Mouse (Mus musculus) neural tube, embryonic 13.5 days (tissue): ENCODE data around the gene Evi2. TPM values are rescaled to one million over a fixed set of nuclear protein-coding genes. Genes with fewer than 3 reads are reported as not detected.
A peak's percentile ranks its signal among the peaks of the same experiment; 100 is the strongest.

Experiments
- ATAC-seq: fragments of 200-750 bp; cut with Nextera tagmentation; 2 replicates; pipeline ENCODE4 v1.8.0; 2017; ENCODE audit warnings: low read depth, mild to moderate bottlenecking, moderate TSS enrichment, moderate library complexity
- H3K27ac ChIP-seq: fragments of 300-500 bp; sonication (generic); replicated peaks from 2 replicates; pipeline ENCODE4 v1.5.1; 2015; ENCODE audit warnings: moderate library complexity, mild to moderate bottlenecking, inconsistent platforms
- H3K27me3 ChIP-seq: fragments of 300-500 bp; sonication (generic); 2 replicates; pipeline ENCODE4 v1.6.1; 2015; ENCODE audit warnings: mild to moderate bottlenecking, inconsistent platforms
- H3K36me3 ChIP-seq: fragments of 300-500 bp; sonication (generic); 2 replicates; pipeline ENCODE4 v1.6.1; 2015; ENCODE audit warnings: mild to moderate bottlenecking, inconsistent platforms
- H3K4me1 ChIP-seq: fragments of 300-500 bp; sonication (generic); replicated peaks from 2 replicates; pipeline ENCODE4 v1.6.1; 2015; ENCODE audit warnings: inconsistent platforms
- H3K4me2 ChIP-seq: fragments of 300-500 bp; sonication (generic); 2 replicates; pipeline ENCODE4 v1.6.1; 2015; ENCODE audit warnings: inconsistent platforms, mild to moderate bottlenecking, moderate library complexity
- H3K4me3 ChIP-seq: fragments of 300-500 bp; sonication (generic); 2 replicates; pipeline ENCODE4 v1.5.1; 2015; ENCODE audit warnings: mild to moderate bottlenecking, inconsistent platforms
- H3K9ac ChIP-seq: fragments of 300-500 bp; sonication (generic); 2 replicates; pipeline ENCODE4 v1.6.1; 2015; ENCODE audit warnings: moderate library complexity, mild to moderate bottlenecking, inconsistent platforms
- H3K9me3 ChIP-seq: fragments of 300-500 bp; sonication (generic); 2 replicates; pipeline ENCODE4 v1.6.1; 2016; ENCODE audit warnings: inconsistent platforms
- WGBS: fragments of 180-500 bp; shearing (Covaris S2); methylation state at CpG from one replicate; pipeline ENCODE4 v1.1.7; 2015; 5-methylcytosine and 5-hydroxymethylcytosine counted together
- polyA plus RNA-seq: library from polyadenylated mRNA; unstranded; fragments of >200 nt; fragmentation: Nextera tagmentation; extraction: Ambion mirVana; gene quantifications from 2 replicates; pipeline ENCODE4 v1.2.1, GENCODE M21; 2015

Gene Evi2
- polyA plus RNA-seq, 1 experiment from 2014 or later = 0.63 TPM

- no peak overlapping the region for H3K4me3 ChIP-seq
- no peak overlapping the region for H3K4me2 ChIP-seq
- no peak overlapping the region for H3K27ac ChIP-seq
- H3K9me3 ChIP-seq = no peaks in the 10 kb centered on the region
- H3K36me3 ChIP-seq = 0 out of 2 replicates have a peak, but pooled peaks cover 6% of the 10 kb centered on the region
- H3K4me1 ChIP-seq = no peaks in the 10 kb centered on the region
- no peaks in the 10 kb centered on the region for H3K27me3 ChIP-seq
- H3K9ac ChIP-seq = no peak overlapping the region
- WGBS = 82% methylated on average over 1 of the region's 1 CpGs
- no peak for ATAC-seq
Measured at GRCm38 (mm10) chr11:79522944-79523343, 7.4 kb downstream of the Evi2 start.

- no peaks in the 10 kb centered on the region for H3K9me3 ChIP-seq
- ATAC-seq = no peak
- H3K36me3 ChIP-seq = 0 out of 2 replicates have a peak, but pooled peaks cover 5% of the 10 kb centered on the region
Measured at GRCm38 (mm10) chr11:79521930-79522329, 8.5 kb downstream of the Evi2 start.

GRCm38 (mm10) chr11:79520772-79521171, 9.6 kb downstream of the Evi2 start:
- Histone ChIP-seq H3K27me3 (no peaks in the 10 kb centered on the region), H3K4me3 (no peak overlapping the region), H3K27ac (no peak overlapping the region), H3K36me3 (0 out of 2 replicates have a peak, but pooled peaks cover 5% of the 10 kb centered on the region), H3K9ac (no peak overlapping the region), H3K4me1 (no peaks in the 10 kb centered on the region), H3K4me2 (no peak overlapping the region), H3K9me3 (no peaks in the 10 kb centered on the region)
- ATAC-seq = no peak

More at GRCm38 (mm10) chr11:79521930-79522329, 8.5 kb downstream of the Evi2 start:
- Histone ChIP-seq H3K27me3 (no peaks in the 10 kb centered on the region), H3K4me1 (no peaks in the 10 kb centered on the region), H3K9ac (no peak overlapping the region), H3K4me3 (no peak overlapping the region), H3K27ac (no peak overlapping the region), H3K4me2 (no peak overlapping the region)

- Histone ChIP-seq H3K9me3 (no peaks in the 10 kb centered on the region), H3K4me3 (no peak overlapping the region), H3K4me2 (no peak overlapping the region), H3K36me3 (peaks cover 9% of the 10 kb centered on the region; the same call in 1 of the 2 replicates), H3K27ac (no peak overlapping the region), H3K27me3 (no peaks in the 10 kb centered on the region), H3K9ac (no peak overlapping the region), H3K4me1 (no peaks in the 10 kb centered on the region)
- WGBS = 85% methylated on average over 1 of the region's 1 CpGs
- ATAC-seq = no peak
Measured at GRCm38 (mm10) chr11:79519878-79520291, 10.5 kb downstream of the Evi2 start.

- Histone ChIP-seq H3K9ac (no peak overlapping the region), H3K27me3 (no peaks in the 10 kb centered on the region), H3K4me2 (no peak overlapping the region), H3K4me1 (no peaks in the 10 kb centered on the region), H3K36me3 (peaks cover 9% of the 10 kb centered on the region; the same call in 1 of the 2 replicates), H3K27ac (no peak overlapping the region), H3K9me3 (no peaks in the 10 kb centered on the region), H3K4me3 (no peak overlapping the region)
- 89% methylated on average over 6 of the region's 6 CpGs for WGBS
- no peak for ATAC-seq
Measured at GRCm38 (mm10) chr11:79519299-79519698, 11.1 kb downstream of the Evi2 start.

GRCm38 (mm10) chr11:79515798-79516197, 14.6 kb downstream of the Evi2 start:
- Histone ChIP-seq H3K36me3 (peaks cover 4% of the 10 kb centered on the region; the same call in 1 of the 2 replicates), H3K27ac (no peak overlapping the region), H3K4me3 (no peak overlapping the region), H3K9ac (no peak overlapping the region), H3K27me3 (no peaks in the 10 kb centered on the region), H3K4me2 (no peak overlapping the region), H3K4me1 (no peaks in the 10 kb centered on the region), H3K9me3 (no peaks in the 10 kb centered on the region)
- 99% methylated on average over 2 of the region's 2 CpGs for WGBS
- ATAC-seq = no peak

- no peak for ATAC-seq
Measured at GRCm38 (mm10) chr11:79515331-79515730, 15.1 kb downstream of the Evi2 start.

GRCm38 (mm10) chr11:79511970-79512369, 18.4 kb downstream of the Evi2 start:
- H3K4me1 ChIP-seq = no peaks in the 10 kb centered on the region
- no peak overlapping the region for H3K4me3 ChIP-seq
- no peaks in the 10 kb centered on the region for H3K9me3 ChIP-seq
- H3K36me3 ChIP-seq = peaks cover 4% of the 10 kb centered on the region; the same call in 1 of the 2 replicates
- no peak for ATAC-seq
- H3K9ac ChIP-seq = no peak overlapping the region
- no peak overlapping the region for H3K27ac ChIP-seq
- no peaks in the 10 kb centered on the region for H3K27me3 ChIP-seq
- 95% methylated on average over 3 of the region's 3 CpGs for WGBS
- H3K4me2 ChIP-seq = no peak overlapping the region

More at GRCm38 (mm10) chr11:79515331-79515730, 15.1 kb downstream of the Evi2 start:
- H3K36me3 ChIP-seq = peaks cover 4% of the 10 kb centered on the region; the same call in 1 of the 2 replicates
- H3K4me3 ChIP-seq = no peak overlapping the region
- no peak overlapping the region for H3K27ac ChIP-seq
- no peak overlapping the region for H3K4me2 ChIP-seq
- no peaks in the 10 kb centered on the region for H3K27me3 ChIP-seq
- WGBS = 71% methylated on average over 6 of the region's 6 CpGs
- no peaks in the 10 kb centered on the region for H3K4me1 ChIP-seq
- H3K9ac ChIP-seq = no peak overlapping the region
- no peaks in the 10 kb centered on the region for H3K9me3 ChIP-seq

- Histone ChIP-seq H3K4me2 (no peak overlapping the region), H3K4me1 (peaks cover 19% of the 10 kb centered on the region), H3K27ac (no peak overlapping the region), H3K36me3 (no peaks in the 10 kb centered on the region), H3K4me3 (no peak overlapping the region), H3K9me3 (no peaks in the 10 kb centered on the region), H3K9ac (no peak overlapping the region), H3K27me3 (no peaks in the 10 kb centered on the region)
- ATAC-seq = no peak
- WGBS = 72% methylated on average over 7 of the region's 7 CpGs
Measured at GRCm38 (mm10) chr11:79504506-79504905, 25.9 kb downstream of the Evi2 start.

GRCm38 (mm10) chr11:79503845-79504244, 26.5 kb downstream of the Evi2 start, which contains the start of gene Omg:
TSS of gene Omg (minus strand) at chr11:79504084.
- 32% methylated on average over 8 of the region's 8 CpGs for WGBS
- Histone ChIP-seq H3K4me2 (no peak within 1 kb of the TSS), H3K27ac (no peak within 1 kb of the TSS), H3K4me3 (no peak within 1 kb of the TSS), H3K9me3 (no peaks in the 10 kb centered on the region), H3K27me3 (no peaks in the 10 kb centered on the region), H3K4me1 (peaks cover 19% of the 10 kb centered on the region), H3K36me3 (no peaks in the 10 kb centered on the region), H3K9ac (no peak within 1 kb of the TSS)
- peak; percentile 84 for ATAC-seq

- no peak overlapping the region for H3K4me2 ChIP-seq
- H3K27ac ChIP-seq = no peak overlapping the region
- ATAC-seq = no peak
- 23% methylated on average over 2 of the region's 2 CpGs for WGBS
- no peaks in the 10 kb centered on the region for H3K9me3 ChIP-seq
- no peak overlapping the region for H3K9ac ChIP-seq
- H3K27me3 ChIP-seq = no peaks in the 10 kb centered on the region
- H3K4me1 ChIP-seq = peaks cover 19% of the 10 kb centered on the region
- H3K36me3 ChIP-seq = no peaks in the 10 kb centered on the region
- H3K4me3 ChIP-seq = no peak overlapping the region
Measured at GRCm38 (mm10) chr11:79502917-79503316, 27.5 kb downstream of the Evi2 start.

GRCm38 (mm10) chr11:79494976-79495800, 35.2 kb downstream of the Evi2 start:
- Histone ChIP-seq H3K27me3 (no peaks in the 10 kb centered on the region), H3K36me3 (peaks cover 14% of the 10 kb centered on the region; the same call in 1 of the 2 replicates), H3K4me1 (no peaks in the 10 kb centered on the region; the same call in 1 of the 2 replicates), H3K9me3 (no peaks in the 10 kb centered on the region), H3K9ac (no peak overlapping the region), H3K27ac (no peak overlapping the region; the same call in 1 of the 2 replicates), H3K4me3 (no peak overlapping the region), H3K4me2 (no peak overlapping the region)
- ATAC-seq = no peak
- WGBS = 81% methylated on average over 10 of the region's 10 CpGs
